Mouse (Mus musculus): ENCODE results near the gene Dlg3. TPM values are rescaled to one million over a fixed set of nuclear protein-coding genes. Genes with fewer than 3 reads are reported as not detected.

Dlg3 gene
- 1 to 10 TPM; 5.3 to 5.5 TPM for total RNA-seq (2023)

GRCm38 (mm10) chrX:100767181-100767884 is at the start of gene Dlg3:
TSS of gene Dlg3 (plus strand) at chrX:100767722.

DNA sequence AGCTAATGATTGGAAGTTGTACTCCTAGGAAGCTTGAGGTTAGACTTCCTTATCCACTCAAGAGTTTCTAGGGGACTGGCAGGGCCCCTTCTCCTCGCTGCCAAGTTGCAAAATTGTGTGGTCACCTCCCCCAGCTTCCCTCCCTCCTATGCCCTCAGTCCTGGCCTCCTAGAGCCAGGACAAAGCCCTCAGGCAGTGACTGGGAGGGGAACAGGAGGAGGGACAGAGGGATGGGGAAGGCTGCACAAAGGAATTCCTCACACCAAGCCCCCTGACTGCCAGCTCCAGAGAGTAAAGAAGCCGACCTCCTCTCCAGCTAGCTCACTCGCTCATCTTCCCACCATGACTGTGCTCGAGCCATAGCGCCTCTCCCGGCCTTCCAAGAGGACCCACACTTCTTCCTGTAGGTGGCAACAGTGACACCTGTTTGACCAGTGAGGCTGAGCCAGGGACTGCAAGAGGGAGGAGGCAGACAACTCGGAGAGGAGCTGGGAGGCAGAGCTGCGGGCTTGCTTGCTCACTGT is 37.8 kb upstream of the Dlg3 start, which contains the start of gene Gdpd2:
Gdpd2 (plus strand) TSS at position 209 of the 524 bp plus-strand sequence.

Other genes starting within 250 kb of the Dlg3 start
- not detected for gene Dgat2l6, start 242.9 kb upstream of the Dlg3 start, total RNA-seq (2023)
- not detected for gene Awat1, start 195.5 kb upstream of the Dlg3 start, total RNA-seq (2023)
- not detected for gene P2ry4, start 172.9 kb upstream of the Dlg3 start, total RNA-seq (2023)
- not detected for gene Arr3, start 162.2 kb upstream of the Dlg3 start, total RNA-seq (2023)
- gene Kif4, start 142.0 kb upstream of the Dlg3 start, total RNA-seq (2023) = 1 to 10 TPM; 1.2 to 1.3 TPM
- 10 to 100 TPM; 18.9 to 19.6 TPM for gene Pdzd11, start 141.2 kb upstream of the Dlg3 start, total RNA-seq (2023)
- under 1 TPM in 1 of 2 experiments, not detected in 1; 0.38 TPM for gene Gdpd2, start 37.8 kb upstream of the Dlg3 start, total RNA-seq (2023)

Data from B cell, adult 67 days (primary cell).